Mouse (Mus musculus): ENCODE data around the gene Astl.

DNA sequence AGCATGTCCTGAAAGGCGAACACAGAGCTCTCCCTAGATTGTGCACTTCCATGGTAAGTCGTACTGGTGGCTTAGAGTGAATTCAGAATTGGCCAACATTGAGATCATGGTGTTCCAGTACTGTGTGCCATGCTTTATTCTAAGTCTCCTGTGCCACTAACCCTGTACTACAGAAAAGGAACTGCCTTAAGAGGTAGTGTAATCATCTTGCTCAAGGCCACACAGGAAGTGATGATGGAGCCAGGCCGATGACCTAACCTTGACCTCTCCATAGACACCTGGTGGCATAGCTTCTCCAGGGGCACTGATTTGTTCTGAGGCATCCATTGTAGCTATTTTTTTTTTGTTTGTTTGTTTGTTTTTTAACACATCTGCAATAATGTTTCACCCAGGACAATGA lies 36.6 kb upstream of the Astl start:
- TF ChIP-seq POLR2A (IDR thresholded peaks at IDR 0.05; ENCODE audit: borderline replicate concordance, control insufficient read depth, low read depth, low read length) = no peak
- TF ChIP-seq CTCF (IDR thresholded peaks at IDR 0.05; ENCODE audit: control insufficient read depth, insufficient read depth, low read length) = no peak

Data from bone marrow, adult 2 months (tissue).